8 mouse cellular contexts compared by ENCODE assay signal in genomic region chr1:193588477-193589464, GRCm38 (mm10).
DNase-seq lines count a peak whose midpoint lies in the region; ATAC-seq and TF ChIP-seq lines count a peak whose summit lies in the region.

No protein-coding gene starts in this region.

- no peaks in the 10 kb centered on the region for H3K79me3 ChIP-seq in C2C12 (ENCODE audit: low read depth)

- H3K36me3 ChIP-seq in C2C12 (ENCODE audit: control insufficient read depth, insufficient read depth): no peaks in the 10 kb centered on the region
- no peaks in the 10 kb centered on the region for H3K36me3 ChIP-seq in embryonic facial prominence, embryonic 10.5 days (replicated peaks)
- H3K36me3 ChIP-seq in limb, embryonic 15.5 days: no peaks in the 10 kb centered on the region
- no peaks in the 10 kb centered on the region for H3K36me3 ChIP-seq in midbrain, postnatal 0 days (ENCODE audit: insufficient read depth, low read length)

- H3K9ac ChIP-seq in limb, embryonic 15.5 days: no peak overlapping the region
- no peak overlapping the region for H3K9ac ChIP-seq in midbrain, postnatal 0 days (replicated peaks; ENCODE audit: low read length, poor library complexity, severe bottlenecking)

- no peak overlapping the region for H3K4me2 ChIP-seq in limb, embryonic 15.5 days
- H3K4me2 ChIP-seq in midbrain, postnatal 0 days (ENCODE audit: low read depth, low read length, poor library complexity, severe bottlenecking): no peak overlapping the region

- TF ChIP-seq CTCF in C2C12 (IDR thresholded peaks at IDR 0.05; ENCODE audit: control insufficient read depth, insufficient read depth, insufficient read length): peak; percentile 61
- TF ChIP-seq CTCF in midbrain, postnatal 0 days (IDR thresholded peaks at IDR 0.05): peak; percentile 88

- ATAC-seq in limb, embryonic 15.5 days (ENCODE audit: insufficient number of reproducible peaks, low FRiP score, low TSS enrichment, low read depth): no peak
- ATAC-seq in midbrain, postnatal 0 days (ENCODE audit: low FRiP score): 0 out of 2 replicates have a peak, but pooled peaks have one; percentile 23

- no peaks in the 10 kb centered on the region for H3K27me3 ChIP-seq in C2C12 (ENCODE audit: control insufficient read depth, insufficient read depth, insufficient read length)
- no peaks in the 10 kb centered on the region for H3K27me3 ChIP-seq in embryonic facial prominence, embryonic 10.5 days (replicated peaks; ENCODE audit: low read depth, poor library complexity, severe bottlenecking)
- no peaks in the 10 kb centered on the region for H3K27me3 ChIP-seq in limb, embryonic 15.5 days
- no peaks in the 10 kb centered on the region for H3K27me3 ChIP-seq in midbrain, postnatal 0 days (ENCODE audit: insufficient read depth, low read length)

- DNase-seq in adrenal gland, postnatal 14 days: peak; percentile 76
- peak; percentile 83 for DNase-seq in embryonic facial prominence, embryonic 10.5 days (ENCODE audit: low spot score)
- DNase-seq in heart, adult 8-10 months (ENCODE audit: low spot score): peak; percentile 35
- DNase-seq in kidney, adult 9 months: peak; percentile 61
- DNase-seq in midbrain, postnatal 0 days (ENCODE audit: low spot score): peak; percentile 82
- DNase-seq in thymus, postnatal 0 days (ENCODE audit: low spot score): peak; percentile 74

- H3ac ChIP-seq in C2C12 (ENCODE audit: control insufficient read depth, insufficient read length, low read depth): no peak overlapping the region

- no peaks in the 10 kb centered on the region for H3K9me3 ChIP-seq in embryonic facial prominence, embryonic 10.5 days
- no peaks in the 10 kb centered on the region for H3K9me3 ChIP-seq in limb, embryonic 15.5 days
- H3K9me3 ChIP-seq in midbrain, postnatal 0 days (ENCODE audit: low read length): no peaks in the 10 kb centered on the region

- no peaks in the 10 kb centered on the region for H3K79me2 ChIP-seq in C2C12 (ENCODE audit: control insufficient read depth, insufficient read depth)

- H3K4me1 ChIP-seq in embryonic facial prominence, embryonic 10.5 days: peaks cover 47% of the 10 kb centered on the region
- H3K4me1 ChIP-seq in limb, embryonic 15.5 days: peaks cover 11% of the 10 kb centered on the region; the same call in 1 of the 2 replicates
- peaks cover 12% of the 10 kb centered on the region; the same call in 1 of the 2 replicates for H3K4me1 ChIP-seq in midbrain, postnatal 0 days (ENCODE audit: insufficient read depth, low read length)

- no peak overlapping the region for H3K4me3 ChIP-seq in C2C12 (ENCODE audit: insufficient read depth, poor library complexity, severe bottlenecking)
- no peak overlapping the region for H3K4me3 ChIP-seq in embryonic facial prominence, embryonic 10.5 days
- H3K4me3 ChIP-seq in limb, embryonic 15.5 days: no peak overlapping the region
- no peak overlapping the region for H3K4me3 ChIP-seq in midbrain, postnatal 0 days (ENCODE audit: low read depth, low read length)

- whole genome bisulfite sequencing in embryonic facial prominence, embryonic 10.5 days: 27% methylated on average over 12 of the region's 12 CpGs
- 24% methylated on average over 12 of the region's 12 CpGs for WGBS in limb, embryonic 15.5 days
- 22% methylated on average over 12 of the region's 12 CpGs for WGBS in midbrain, postnatal 0 days

- H3K27ac ChIP-seq in embryonic facial prominence, embryonic 10.5 days (replicated peaks): peak overlapping the region; percentile 74
- H3K27ac ChIP-seq in limb, embryonic 15.5 days: peak overlapping the region; percentile 50
- no peak overlapping the region for H3K27ac ChIP-seq in midbrain, postnatal 0 days (ENCODE audit: low read depth, low read length)

TF ChIP-seq in C2C12, 6 proteins besides CTCF, POLR2A, EP300 and RAD21:
- TF ChIP-seq CEBPB (IDR thresholded peaks at IDR 0.05; ENCODE audit: low read depth) (no peak), MAX (IDR thresholded peaks at IDR 0.05) (no peak), MYOD1 (IDR thresholded peaks at IDR 0.05; ENCODE audit: control insufficient read depth, insufficient read length, low read depth) (no peak), FOSL1 (IDR thresholded peaks at IDR 0.05; ENCODE audit: insufficient read depth, low read length, poor library complexity, severe bottlenecking) (no peak)
